Mouse (Mus musculus): Measurements from ENCODE around the gene Rbm44. TPM values are rescaled to one million over a fixed set of nuclear protein-coding genes. Genes with fewer than 3 reads are reported as not detected.

The Rbm44 gene
- polyA plus RNA-seq, 1 experiment = not detected

GRCm38 (mm10) chr1:91169157-91169556 is 24.3 kb downstream of the Rbm44 start:
- WGBS = 93% methylated on average over 4 of the region's 4 CpGs

DNA sequence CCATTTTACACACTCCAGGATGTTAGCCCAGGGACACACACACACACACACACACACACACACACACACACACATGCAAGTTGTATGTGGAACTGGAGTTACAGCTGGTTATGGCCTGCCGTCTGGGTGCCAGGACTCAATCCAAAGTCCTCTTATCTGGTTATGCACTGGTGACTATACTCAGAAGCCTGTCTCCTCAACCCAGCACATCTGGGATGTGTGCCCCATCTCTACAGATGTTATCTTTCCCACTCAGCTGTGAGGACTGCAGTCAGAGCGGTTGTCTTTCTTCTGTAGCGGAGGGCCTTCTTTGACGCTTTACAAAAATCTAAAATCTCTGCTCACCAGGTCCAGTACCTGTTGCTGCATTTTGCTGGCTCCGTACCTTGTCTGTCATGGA is 29.9 kb downstream of the Rbm44 start:
- Histone ChIP-seq H3K4me1 (ENCODE audit: control insufficient read depth, insufficient read depth, low read length) (peaks cover 6% of the 10 kb centered on the region), H3K27ac (ENCODE audit: insufficient read depth, low read depth, low read length) (no peak overlapping the region), H3K4me3 (ENCODE audit: insufficient read depth, low read depth, low read length) (no peak overlapping the region)
- TF ChIP-seq POLR2A (IDR thresholded peaks at IDR 0.05; ENCODE audit: insufficient read depth, low read depth, low read length) (no peak), CTCF (IDR thresholded peaks at IDR 0.05; ENCODE audit: insufficient read depth, low read depth, low read length) (no peak)
- WGBS = 98% methylated on average over 5 of the region's 5 CpGs

More at GRCm38 (mm10) chr1:91169157-91169556, 24.3 kb downstream of the Rbm44 start:
- Histone ChIP-seq H3K27ac (ENCODE audit: insufficient read depth, low read depth, low read length) (no peak overlapping the region), H3K4me3 (ENCODE audit: insufficient read depth, low read depth, low read length) (no peak overlapping the region), H3K4me1 (ENCODE audit: control insufficient read depth, insufficient read depth, low read length) (no peaks in the 10 kb centered on the region)
- TF ChIP-seq CTCF (IDR thresholded peaks at IDR 0.05; ENCODE audit: insufficient read depth, low read depth, low read length) = no peak
- TF ChIP-seq POLR2A (IDR thresholded peaks at IDR 0.05; ENCODE audit: insufficient read depth, low read depth, low read length) = no peak

DNA sequence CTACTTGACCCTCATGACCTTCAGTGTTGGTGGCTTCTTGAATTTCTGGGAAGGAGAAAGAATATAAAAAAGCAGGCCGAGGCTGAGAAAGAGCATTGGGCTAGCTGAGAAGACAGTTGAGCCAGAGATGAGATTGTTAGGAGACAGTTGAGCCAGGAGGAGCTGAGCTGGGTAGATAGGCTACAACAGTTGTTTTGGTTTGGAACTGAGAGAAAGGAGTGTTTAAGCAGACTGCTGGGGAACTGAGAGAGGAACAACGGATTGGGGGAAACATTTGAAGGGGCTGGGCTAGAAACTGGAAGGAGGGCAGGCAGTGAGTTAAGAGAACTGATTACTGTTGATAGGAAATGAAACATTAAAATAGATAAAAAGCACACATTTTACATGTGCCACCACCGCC is 31.1 kb downstream of the Rbm44 start:
- 72% methylated on average over 3 of the region's 3 CpGs for WGBS
- Histone ChIP-seq H3K4me1 (ENCODE audit: control insufficient read depth, insufficient read depth, low read length) (peaks cover 14% of the 10 kb centered on the region), H3K4me3 (ENCODE audit: insufficient read depth, low read depth, low read length) (no peak overlapping the region), H3K27ac (ENCODE audit: insufficient read depth, low read depth, low read length) (no peak overlapping the region)
- no peak for TF ChIP-seq POLR2A (IDR thresholded peaks at IDR 0.05; ENCODE audit: insufficient read depth, low read depth, low read length)

DNA sequence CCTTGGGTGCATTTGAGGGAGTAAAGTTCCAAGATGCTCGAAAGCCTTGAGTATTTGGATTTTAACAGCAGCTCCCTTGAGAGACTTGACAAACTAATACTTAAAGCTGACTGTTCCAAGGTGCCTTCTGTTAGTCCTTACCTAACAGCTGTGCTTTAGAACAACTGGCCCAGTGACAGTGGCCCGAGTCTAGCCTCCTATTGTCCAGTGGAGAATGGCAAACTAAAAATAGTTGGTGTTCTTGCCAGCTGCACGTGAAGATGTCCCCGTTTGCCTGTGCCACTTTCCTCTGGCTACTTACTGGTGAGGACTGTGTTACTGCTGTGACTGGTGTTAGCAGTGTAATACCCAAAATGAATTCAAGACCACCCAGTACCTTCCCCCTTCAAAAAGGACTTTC is 32.0 kb downstream of the Rbm44 start:
- Histone ChIP-seq H3K27ac (ENCODE audit: insufficient read depth, low read depth, low read length) (no peak overlapping the region), H3K4me3 (ENCODE audit: insufficient read depth, low read depth, low read length) (no peak overlapping the region), H3K4me1 (ENCODE audit: control insufficient read depth, insufficient read depth, low read length) (peaks cover 14% of the 10 kb centered on the region)
- 69% methylated on average over 4 of the region's 4 CpGs for WGBS
- TF ChIP-seq CTCF (IDR thresholded peaks at IDR 0.05; ENCODE audit: insufficient read depth, low read depth, low read length) = no peak
- no peak for TF ChIP-seq POLR2A (IDR thresholded peaks at IDR 0.05; ENCODE audit: insufficient read depth, low read depth, low read length)

DNA sequence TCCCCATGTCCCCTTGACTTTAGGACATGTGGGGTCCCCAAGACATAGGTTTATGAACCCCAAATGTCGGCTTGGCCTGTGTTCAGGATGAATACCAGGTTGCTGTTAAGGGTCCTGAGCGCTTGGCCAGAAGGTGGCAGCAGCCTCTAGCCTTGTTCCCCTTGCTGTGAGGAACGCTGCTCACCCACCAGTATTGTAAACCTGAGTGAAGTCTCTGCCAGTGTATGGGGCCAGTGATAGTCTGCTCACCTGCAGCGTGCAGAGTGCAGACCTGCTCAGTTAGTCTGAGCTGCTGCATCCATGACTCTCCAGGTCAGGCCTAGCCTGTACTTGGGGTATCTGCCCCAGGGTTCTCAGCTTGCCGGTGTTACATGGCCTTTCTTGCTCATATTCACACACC is 34.2 kb downstream of the Rbm44 start:
- no peak overlapping the region for H3K4me3 ChIP-seq (ENCODE audit: insufficient read depth, low read depth, low read length)
- TF ChIP-seq POLR2A (IDR thresholded peaks at IDR 0.05; ENCODE audit: insufficient read depth, low read depth, low read length) (no peak), CTCF (IDR thresholded peaks at IDR 0.05; ENCODE audit: insufficient read depth, low read depth, low read length) (peak; percentile 71)
- 29% methylated on average over 5 of the region's 5 CpGs for WGBS
- H3K27ac ChIP-seq (ENCODE audit: insufficient read depth, low read depth, low read length) = no peak overlapping the region
- H3K4me1 ChIP-seq (ENCODE audit: control insufficient read depth, insufficient read depth, low read length) = peaks cover 16% of the 10 kb centered on the region

DNA sequence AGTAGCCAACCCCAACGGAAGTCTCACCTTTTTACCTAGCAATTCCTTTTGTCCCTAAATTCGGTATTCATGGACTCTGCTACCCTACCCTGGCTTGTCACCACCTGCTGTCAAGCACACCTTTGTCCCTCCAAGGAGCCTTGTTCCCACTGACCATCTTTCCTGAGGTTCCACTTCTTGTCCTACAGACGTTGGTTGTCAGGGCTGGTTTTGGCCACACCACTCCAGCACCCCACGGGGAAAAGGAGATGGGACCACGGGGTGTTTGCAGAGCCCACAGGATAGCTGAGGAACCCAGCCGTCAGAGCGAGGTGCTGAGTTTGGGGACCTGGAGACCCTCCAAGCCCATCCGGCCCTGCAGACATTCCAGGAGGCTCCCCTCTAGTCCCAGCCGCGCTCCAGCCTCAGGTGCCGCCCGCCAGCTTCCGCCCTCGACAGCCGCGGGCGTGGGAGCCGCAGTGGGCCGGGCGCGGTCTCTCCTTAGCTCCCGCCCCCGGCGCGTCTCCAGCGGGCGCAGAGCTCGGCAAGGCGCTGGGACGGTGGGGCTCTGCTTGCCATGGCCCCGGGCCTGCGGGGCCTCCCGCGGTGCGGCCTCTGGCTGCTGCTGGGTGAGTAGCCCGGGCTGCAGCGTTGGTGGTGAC is 34.8 kb downstream of the Rbm44 start, which contains the start of gene Ramp1:
TSS of gene Ramp1 (plus strand) at position 290 of the 641 bp plus-strand sequence.
- Histone ChIP-seq H3K27ac (ENCODE audit: insufficient read depth, low read depth, low read length) (peak within 1 kb of the TSS; percentile 32), H3K4me3 (ENCODE audit: insufficient read depth, low read depth, low read length) (peak within 1 kb of the TSS; percentile 70), H3K4me1 (ENCODE audit: control insufficient read depth, insufficient read depth, low read length) (peaks cover 16% of the 10 kb centered on the region)
- WGBS = 4% methylated on average over 37 of the region's 37 CpGs
- TF ChIP-seq POLR2A (IDR thresholded peaks at IDR 0.05; ENCODE audit: insufficient read depth, low read depth, low read length) (0 out of 2 replicates have a peak, but pooled peaks have one; percentile 22), CTCF (IDR thresholded peaks at IDR 0.05; ENCODE audit: insufficient read depth, low read depth, low read length) (no peak)

GRCm38 (mm10) chr1:91180174-91180565 is 35.3 kb downstream of the Rbm44 start:
- no peak for TF ChIP-seq CTCF (IDR thresholded peaks at IDR 0.05; ENCODE audit: insufficient read depth, low read depth, low read length)
- TF ChIP-seq POLR2A (IDR thresholded peaks at IDR 0.05; ENCODE audit: insufficient read depth, low read depth, low read length) = no peak
- peaks cover 16% of the 10 kb centered on the region for H3K4me1 ChIP-seq (ENCODE audit: control insufficient read depth, insufficient read depth, low read length)
- peak overlapping the region; percentile 70 for H3K4me3 ChIP-seq (ENCODE audit: insufficient read depth, low read depth, low read length)
- H3K27ac ChIP-seq (ENCODE audit: insufficient read depth, low read depth, low read length) = peak overlapping the region; percentile 32
- 14% methylated on average over 14 of the region's 14 CpGs for WGBS

GRCm38 (mm10) chr1:91180723-91181122 is 35.8 kb downstream of the Rbm44 start:
- TF ChIP-seq POLR2A (IDR thresholded peaks at IDR 0.05; ENCODE audit: insufficient read depth, low read depth, low read length) = no peak
- TF ChIP-seq CTCF (IDR thresholded peaks at IDR 0.05; ENCODE audit: insufficient read depth, low read depth, low read length) = no peak
- Histone ChIP-seq H3K4me1 (ENCODE audit: control insufficient read depth, insufficient read depth, low read length) (peaks cover 16% of the 10 kb centered on the region), H3K27ac (ENCODE audit: insufficient read depth, low read depth, low read length) (peak overlapping the region; percentile 21; the same call in 1 of the 2 replicates), H3K4me3 (ENCODE audit: insufficient read depth, low read depth, low read length) (peak overlapping the region; percentile 70)
- 63% methylated on average over 6 of the region's 6 CpGs for WGBS

- 49% methylated on average over 5 of the region's 5 CpGs for WGBS
These were observed 36.4 kb downstream of the Rbm44 start for GRCm38 (mm10) chr1:91181261-91181660.

More at GRCm38 (mm10) chr1:91181261-91181660, 36.4 kb downstream of the Rbm44 start:
- Histone ChIP-seq H3K27ac (ENCODE audit: insufficient read depth, low read depth, low read length) (no peak overlapping the region), H3K4me1 (ENCODE audit: control insufficient read depth, insufficient read depth, low read length) (peaks cover 16% of the 10 kb centered on the region), H3K4me3 (ENCODE audit: insufficient read depth, low read depth, low read length) (no peak overlapping the region)
- TF ChIP-seq CTCF (IDR thresholded peaks at IDR 0.05; ENCODE audit: insufficient read depth, low read depth, low read length) (no peak), POLR2A (IDR thresholded peaks at IDR 0.05; ENCODE audit: insufficient read depth, low read depth, low read length) (no peak)

All from olfactory bulb, adult 2 months (tissue).